Mouse (Mus musculus) ES-E14 (cell line): ENCODE measurements around the gene Dlg4. TPM values are rescaled to one million over a fixed set of nuclear protein-coding genes. Genes with fewer than 3 reads are reported as not detected.

Source experiments
- DNase-seq: peaks from one replicate; pipeline ENCODE4 v3.0.0-alpha.2; 2013; ENCODE audit warnings: low read depth, low spot score
- H3K27ac ChIP-seq: 2 replicates; pipeline ENCODE4 v1.5.1; 2012; ENCODE audit warnings: low read depth, mild to moderate bottlenecking, low read length, moderate library complexity, mixed read lengths; ENCODE audit not compliant: poor library complexity, insufficient read depth, severe bottlenecking
- H3K36me3 ChIP-seq: 2 replicates; pipeline ENCODE4 v1.6.1; 2012; ENCODE audit warnings: mild to moderate bottlenecking, low read length, moderate library complexity, mixed read lengths; ENCODE audit not compliant: control insufficient read depth, poor library complexity, insufficient read depth, severe bottlenecking
- H3K4me1 ChIP-seq, 2 experiments: fragments of 150-350 bp in 1 of 2; sonication (generic) in 1 of 2; 2 replicates each; pipeline ENCODE4 v1.6.1; 2012; ENCODE audit warnings: low read length in 2 of 2, mild to moderate bottlenecking in 1 of 2, mixed read lengths in 1 of 2; ENCODE audit not compliant: control insufficient read depth in 2 of 2, insufficient read depth in 2 of 2, poor library complexity in 1 of 2
- H3K4me3 ChIP-seq, 2 experiments: fragments of 150-350 bp in 1 of 2; sonication (generic) in 1 of 2; 2 replicates each; pipeline ENCODE4 v1.5.1; 2012; ENCODE audit warnings: low read length in 2 of 2, low read depth in 1 of 2, mild to moderate bottlenecking in 1 of 2, mixed read lengths in 1 of 2; ENCODE audit not compliant: insufficient read depth in 1 of 2, poor library complexity in 1 of 2, severe bottlenecking in 1 of 2
- H3K9ac ChIP-seq: 2 replicates; pipeline ENCODE4 v1.6.1; 2012; ENCODE audit warnings: low read depth, mild to moderate bottlenecking, low read length, mixed read lengths; ENCODE audit not compliant: poor library complexity, insufficient read depth, severe bottlenecking
- H3K9me3 ChIP-seq: fragments of 150-350 bp; sonication (generic); 2 replicates; pipeline ENCODE4 v1.6.1; 2012; ENCODE audit warnings: low read depth, mild to moderate bottlenecking, low read length; ENCODE audit not compliant: control insufficient read depth, insufficient read depth
- CHD2 ChIP-seq: IDR thresholded peaks from 2 replicates; pipeline ENCODE4 v1.6.1; 2014; ENCODE audit warnings: mild to moderate bottlenecking, low read depth, low read length, inconsistent platforms
- HCFC1 ChIP-seq: IDR thresholded peaks from 2 replicates; pipeline ENCODE4 v1.6.1; 2012; ENCODE audit warnings: low read length, inconsistent platforms, borderline replicate concordance; ENCODE audit not compliant: insufficient read depth
- MAFK ChIP-seq: IDR thresholded peaks from 2 replicates; pipeline ENCODE4 v1.6.1; 2014; ENCODE audit warnings: mild to moderate bottlenecking, low read depth, low read length, inconsistent platforms; ENCODE audit not compliant: insufficient read depth
- ZC3H11A ChIP-seq: IDR thresholded peaks from 2 replicates; pipeline ENCODE4 v1.6.1; 2012; ENCODE audit warnings: low read depth, mild to moderate bottlenecking, inconsistent platforms, low read length, borderline replicate concordance
- ZNF384 ChIP-seq: IDR thresholded peaks from 2 replicates; pipeline ENCODE4 v1.6.1; 2012; ENCODE audit warnings: low read depth, low read length, inconsistent platforms
- in situ Hi-C, 2 experiments: fragments of 600-800 bp; cut with MboI; formaldehyde crosslinking; loops; one replicate each; pipeline ENCODE4 v1.15.1; 2025; ENCODE audit warnings: low sequenced_read_pairs in 2 of 2, inconsistent platforms in 1 of 2; ENCODE audit not compliant: unreplicated experiment in 2 of 2
- total RNA-seq: library from RNA; depleted of rRNA; stranded (reverse); fragments of 300-350 nt; gene quantifications from 2 replicates; pipeline ENCODE4 v1.2.3, GENCODE M21; 2012

Gene Dlg4
- total RNA-seq, 1 experiment = 11.4 TPM

DNA sequence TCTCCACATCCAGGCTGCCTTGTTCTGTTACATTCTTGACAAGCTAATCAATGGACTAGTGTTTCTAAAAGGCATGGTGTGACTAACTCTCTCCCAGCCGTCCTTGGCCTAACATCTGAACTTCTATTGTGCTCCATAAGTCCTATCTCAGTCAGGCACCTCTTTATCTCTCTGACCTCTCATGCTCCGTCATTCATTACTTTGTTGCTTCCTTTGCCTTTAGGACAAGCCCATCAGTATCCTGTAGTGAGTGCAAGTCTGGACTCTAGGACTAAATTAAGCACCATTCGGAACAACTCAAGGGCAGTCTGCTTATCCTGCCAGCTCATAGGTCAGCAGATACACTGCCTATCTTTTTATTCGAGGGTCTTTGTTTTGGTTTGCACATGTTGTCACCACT, 40.5 kb upstream of the Dlg4 start:
- Histone ChIP-seq H3K36me3 (peaks cover 21% of the 10 kb centered on the region), H3K9ac (no peak overlapping the region), H3K27ac (no peak overlapping the region), H3K9me3 (no peaks in the 10 kb centered on the region), H3K4me1 (no peaks in the 10 kb centered on the region), H3K4me3 (no peak overlapping the region)
- in situ Hi-C loops = no loop called here
- no peak for DNase-seq
- no peak for TF ChIP-seq ZNF384
- TF ChIP-seq CHD2 = no peak
- no peak for TF ChIP-seq ZC3H11A
- no peak for TF ChIP-seq HCFC1
- TF ChIP-seq MAFK = no peak

DNA sequence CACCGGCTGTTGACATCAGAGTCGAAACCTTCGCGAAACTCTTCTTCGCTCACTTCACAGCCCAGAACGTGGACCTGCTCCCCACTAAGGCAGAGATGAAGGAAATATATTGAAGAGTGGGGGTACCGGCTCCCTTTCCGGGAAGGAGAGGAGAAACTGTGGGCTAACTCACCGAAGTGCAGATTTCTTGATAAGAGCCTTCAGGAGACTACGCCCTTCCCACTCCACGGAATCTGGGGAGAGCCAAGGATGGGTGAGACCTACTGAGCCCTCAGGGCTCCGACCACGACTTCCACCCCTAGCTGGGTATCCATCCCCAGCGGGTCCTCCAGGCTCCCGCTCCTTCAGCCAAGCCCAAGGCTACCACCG, 36.9 kb upstream of the Dlg4 start:
- DNase-seq = no peak
- Histone ChIP-seq H3K4me1 (peaks cover 0 to 2% of the 10 kb centered on the region in 2 experiments; a peak in 1 of 4 replicates), H3K4me3 (peak overlapping the region; percentile 84 to 91), H3K9me3 (no peaks in the 10 kb centered on the region), H3K36me3 (peaks cover 17% of the 10 kb centered on the region), H3K9ac (peak overlapping the region; percentile 90), H3K27ac (peak overlapping the region; percentile 65; the same call in 1 of the 2 replicates)
- TF ChIP-seq ZC3H11A (no peak), ZNF384 (no peak), CHD2 (no peak), MAFK (no peak), HCFC1 (no peak)
- in situ Hi-C loops = no loop called here

DNA sequence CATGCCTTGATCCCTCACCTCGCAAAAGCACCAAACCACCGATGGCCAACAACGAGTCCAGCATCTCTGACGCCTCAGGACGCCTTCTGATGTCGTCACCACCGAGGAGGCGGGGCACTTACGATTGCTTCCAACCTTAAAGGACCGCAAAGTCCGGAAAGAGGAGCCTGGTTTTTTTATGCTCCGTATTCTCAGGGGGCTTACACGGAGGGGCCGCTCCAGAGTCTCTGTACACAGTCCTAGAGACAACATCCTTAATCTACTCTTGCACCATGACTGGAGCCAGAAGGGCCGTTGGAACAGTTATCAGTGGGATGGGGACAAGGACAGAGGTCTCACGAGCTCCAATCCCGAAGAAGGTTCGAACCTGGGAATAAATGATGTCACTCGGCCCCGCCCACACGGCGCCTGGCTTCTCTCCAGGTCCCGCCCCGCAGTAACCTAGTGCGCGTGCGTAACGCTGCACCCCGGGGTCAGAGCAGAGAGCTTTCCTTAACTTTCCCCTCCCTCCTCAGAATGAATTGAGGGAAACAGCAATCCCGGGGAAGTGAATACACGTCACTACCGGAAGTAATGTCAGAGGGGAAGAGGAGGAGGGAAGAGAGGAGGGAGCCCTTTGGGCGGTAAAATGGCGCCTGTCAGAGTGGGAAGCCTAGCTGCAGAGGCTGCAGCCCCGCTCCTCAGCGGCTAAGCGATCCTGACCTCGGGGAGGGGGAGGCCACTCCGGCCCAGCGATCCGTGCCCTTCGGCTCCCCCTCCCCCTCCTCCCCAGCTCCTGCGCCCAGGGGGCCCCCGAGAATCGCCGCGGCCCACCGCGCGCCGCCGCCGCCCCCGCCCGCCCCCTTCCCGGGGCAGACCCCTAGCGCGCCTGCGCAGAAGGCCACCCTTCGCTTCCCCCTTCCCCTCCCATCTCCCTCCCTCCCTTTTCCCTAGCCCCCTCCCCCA, 36.3 kb upstream of the Dlg4 start:
- peak overlapping the region; percentile 99 for H3K9ac ChIP-seq
- peaks cover 0 to 2% of the 10 kb centered on the region in 2 experiments; a peak in 1 of 4 replicates for H3K4me1 ChIP-seq
- TF ChIP-seq MAFK = no peak
- no peak for TF ChIP-seq ZC3H11A
- TF ChIP-seq CHD2 = peak; percentile 29; the same call in 1 of the 2 replicates
- TF ChIP-seq ZNF384 = no peak
- peak; percentile 71; the same call in 1 of the 2 replicates for TF ChIP-seq HCFC1
- in situ Hi-C loops = no loop called here
- peak; percentile 100 for DNase-seq
- no peaks in the 10 kb centered on the region for H3K9me3 ChIP-seq
- peaks cover 21% of the 10 kb centered on the region for H3K36me3 ChIP-seq
- H3K4me3 ChIP-seq = peak overlapping the region; percentile 91 to 96
- peak overlapping the region; percentile 99 for H3K27ac ChIP-seq

DNA sequence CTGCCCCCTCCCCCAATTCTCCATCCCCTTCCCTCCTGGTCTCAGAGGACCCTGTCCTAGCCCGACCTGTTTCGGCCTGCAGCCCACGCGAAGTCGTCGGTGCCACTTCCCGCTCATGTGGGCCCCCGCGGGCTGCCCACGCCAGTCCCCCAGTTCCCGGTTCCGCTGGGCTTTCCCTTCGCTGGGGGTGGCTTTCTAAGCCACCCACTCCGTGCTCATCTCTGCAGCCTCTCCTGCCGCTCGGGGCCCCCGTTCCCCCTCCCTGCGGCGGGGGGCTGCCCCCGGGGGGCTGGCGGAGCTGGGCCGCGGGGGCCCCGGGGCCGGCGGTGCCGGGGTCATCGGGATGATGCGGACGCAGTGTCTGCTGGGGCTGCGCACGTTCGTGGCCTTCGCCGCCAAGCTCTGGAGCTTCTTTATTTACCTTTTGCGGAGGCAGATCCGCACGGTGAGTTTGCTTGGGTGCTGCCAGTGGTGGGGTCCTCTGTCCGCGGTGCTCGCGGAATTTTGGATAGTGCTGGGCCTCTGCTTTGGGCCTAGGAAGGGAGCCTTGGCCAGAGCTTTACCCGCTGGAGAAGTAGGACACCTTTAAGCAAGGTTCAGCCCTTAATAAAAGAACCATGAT, 35.5 kb upstream of the Dlg4 start, which contains the start of gene Ctdnep1:
TSS of gene Ctdnep1 (plus strand) at position 16 of the 622 bp plus-strand sequence.
- in situ Hi-C loops = no loop called here
- Histone ChIP-seq H3K4me1 (peaks cover 0 to 2% of the 10 kb centered on the region in 2 experiments; a peak in 1 of 4 replicates), H3K4me3 (peak within 1 kb of the TSS; percentile 91 to 96), H3K9me3 (no peaks in the 10 kb centered on the region), H3K27ac (peak within 1 kb of the TSS; percentile 99), H3K9ac (peak within 1 kb of the TSS; percentile 99), H3K36me3 (peaks cover 18% of the 10 kb centered on the region)
- TF ChIP-seq ZNF384 (no peak), MAFK (no peak), CHD2 (no peak)
- DNase-seq = no peak
